Mouse (Mus musculus) stomach, embryonic 14.5 days (tissue): Measurements from ENCODE around the gene Gm4969. TPM values are rescaled to one million over a fixed set of nuclear protein-coding genes. Genes with fewer than 3 reads are reported as not detected.

Source experiments
- ATAC-seq: fragments of 200-750 bp; cut with Nextera tagmentation; 2 replicates; pipeline ENCODE4 v1.8.0; 2017; ENCODE audit warnings: low read depth, moderate TSS enrichment; ENCODE audit not compliant: insufficient number of reproducible peaks, insufficient read depth, low FRiP score
- H3K27ac ChIP-seq: fragments of 300-500 bp; sonication (generic); 2 replicates; pipeline ENCODE4 v1.5.1; 2014; ENCODE audit warnings: mild to moderate bottlenecking, low read length, moderate library complexity, mixed read lengths
- H3K27me3 ChIP-seq: fragments of 300-500 bp; sonication (generic); 2 replicates; pipeline ENCODE4 v1.6.1; 2014; ENCODE audit warnings: low read length, control low read depth, mixed read lengths; ENCODE audit not compliant: control insufficient read depth, insufficient read depth
- H3K36me3 ChIP-seq: fragments of 300-500 bp; sonication (generic); 2 replicates; pipeline ENCODE4 v1.6.1; 2014; ENCODE audit warnings: mild to moderate bottlenecking, control low read depth, low read length, moderate library complexity, mixed read lengths; ENCODE audit not compliant: control insufficient read depth, insufficient read depth
- H3K4me1 ChIP-seq: fragments of 300-500 bp; sonication (generic); 2 replicates; pipeline ENCODE4 v1.6.1; 2014; ENCODE audit warnings: low read length, control low read depth, mixed read lengths; ENCODE audit not compliant: control insufficient read depth, insufficient read depth
- H3K4me2 ChIP-seq: fragments of 300-500 bp; sonication (generic); replicated peaks from 2 replicates; pipeline ENCODE4 v1.6.1; 2014; ENCODE audit warnings: low read depth, low read length, control low read depth
- H3K4me3 ChIP-seq: fragments of 300-500 bp; sonication (generic); 2 replicates; pipeline ENCODE4 v1.5.1; 2014; ENCODE audit warnings: low read depth, low read length, control low read depth
- H3K9ac ChIP-seq: fragments of 300-500 bp; sonication (generic); replicated peaks from 2 replicates; pipeline ENCODE4 v1.6.1; 2014; ENCODE audit warnings: low read depth, mild to moderate bottlenecking, control low read depth, low read length, moderate library complexity, mixed read lengths
- H3K9me3 ChIP-seq: fragments of 300-500 bp; sonication (generic); 2 replicates; pipeline ENCODE4 v1.6.1; 2016; ENCODE audit warnings: low read depth, low read length, control low read depth; ENCODE audit not compliant: control insufficient read depth
- WGBS: fragments of 180-500 bp; shearing (Covaris S2); extraction: QIAGEN DNeasy Blood & Tissue Kit; methylation state at CpG from one replicate; pipeline ENCODE4 v1.1.7; 2014; 5-methylcytosine and 5-hydroxymethylcytosine counted together
- polyA plus RNA-seq: library from polyadenylated mRNA; unstranded; fragments of >200 nt; fragmentation: Nextera tagmentation; extraction: Ambion mirVana; gene quantifications from 2 replicates; pipeline ENCODE4 v1.2.1, GENCODE M21; 2014

Gm4969 gene
- polyA plus RNA-seq, 1 experiment from 2014 or later: 4.6 TPM

DNA sequence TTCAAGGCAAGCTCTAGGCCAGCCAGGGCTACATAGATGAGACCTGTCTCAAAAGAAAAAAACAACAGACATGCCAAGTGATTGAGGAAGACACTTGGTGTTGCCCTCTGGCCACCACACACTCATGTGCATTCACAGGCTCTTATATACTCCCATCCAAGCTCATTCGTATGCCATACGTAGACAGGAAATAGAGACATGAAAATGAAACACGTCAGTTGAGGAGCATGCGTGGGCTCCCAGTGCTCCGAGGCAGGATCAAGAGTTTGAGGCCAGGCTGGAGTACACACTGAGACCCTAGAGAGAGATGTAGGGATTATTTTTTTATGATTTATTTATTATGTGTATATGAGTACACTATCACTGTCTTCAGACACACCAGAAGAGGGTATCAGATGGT is 11.2 kb upstream of the Gm4969 start:
- Histone ChIP-seq H3K4me3 (no peak overlapping the region), H3K4me1 (no peaks in the 10 kb centered on the region), H3K27me3 (no peaks in the 10 kb centered on the region), H3K9me3 (no peaks in the 10 kb centered on the region), H3K27ac (no peak overlapping the region), H3K36me3 (no peaks in the 10 kb centered on the region; the same call in 1 of the 2 replicates), H3K4me2 (no peak overlapping the region), H3K9ac (no peak overlapping the region)
- 93% methylated on average over 5 of the region's 5 CpGs for WGBS
- ATAC-seq: no peak

DNA sequence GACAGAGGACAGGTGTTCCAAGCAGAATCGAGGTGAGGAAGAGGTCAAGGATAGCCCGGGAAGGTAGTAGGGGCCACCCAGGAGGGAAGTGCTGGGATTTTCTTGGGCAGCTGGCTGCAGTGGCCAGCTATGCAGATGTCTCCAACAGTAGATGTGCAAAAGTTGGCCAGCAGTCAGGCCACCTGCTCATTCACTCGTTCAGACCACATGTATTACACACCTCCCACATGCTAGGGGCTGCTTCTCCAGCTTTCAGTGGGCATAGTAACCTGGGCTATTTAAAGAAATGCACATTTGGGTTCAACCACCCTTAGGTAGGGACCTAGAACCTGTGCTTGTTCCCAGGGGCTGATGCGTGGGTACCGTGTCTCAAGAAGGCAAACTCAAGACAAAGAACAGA is 9.6 kb upstream of the Gm4969 start:
- Histone ChIP-seq H3K27ac (no peak overlapping the region), H3K36me3 (no peaks in the 10 kb centered on the region; the same call in 1 of the 2 replicates), H3K27me3 (no peaks in the 10 kb centered on the region), H3K4me1 (no peaks in the 10 kb centered on the region), H3K4me3 (no peak overlapping the region), H3K9me3 (no peaks in the 10 kb centered on the region), H3K4me2 (no peak overlapping the region), H3K9ac (no peak overlapping the region)
- WGBS: 81% methylated on average over 5 of the region's 5 CpGs
- no peak for ATAC-seq

DNA sequence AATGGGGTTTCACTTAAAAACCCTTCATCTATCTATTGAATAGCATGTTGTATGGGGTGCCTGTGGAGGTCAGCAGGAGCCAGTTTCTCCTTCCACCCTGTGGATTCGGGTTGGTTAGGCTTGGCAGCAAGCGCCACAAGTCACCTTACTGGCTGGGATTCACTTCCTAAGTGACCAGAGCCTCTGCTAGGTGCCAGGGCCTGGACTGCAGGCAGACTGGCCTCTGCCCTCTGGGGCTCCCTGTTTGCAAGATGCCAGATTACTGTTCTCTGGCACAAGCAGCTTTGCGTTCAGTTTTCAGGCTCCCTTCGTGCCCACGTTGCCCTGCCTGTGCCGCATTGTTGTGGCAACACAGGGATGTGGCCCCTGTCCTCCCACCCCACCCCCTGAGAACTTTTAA is 6.5 kb upstream of the Gm4969 start:
- no peaks in the 10 kb centered on the region for H3K27me3 ChIP-seq
- 92% methylated on average over 6 of the region's 6 CpGs for WGBS
- no peak overlapping the region for H3K27ac ChIP-seq
- peaks cover 9% of the 10 kb centered on the region; the same call in 1 of the 2 replicates for H3K4me1 ChIP-seq
- no peak overlapping the region for H3K4me3 ChIP-seq
- H3K9me3 ChIP-seq: no peaks in the 10 kb centered on the region
- no peak overlapping the region for H3K4me2 ChIP-seq
- ATAC-seq: no peak
- no peak overlapping the region for H3K9ac ChIP-seq
- no peaks in the 10 kb centered on the region; the same call in 1 of the 2 replicates for H3K36me3 ChIP-seq

DNA sequence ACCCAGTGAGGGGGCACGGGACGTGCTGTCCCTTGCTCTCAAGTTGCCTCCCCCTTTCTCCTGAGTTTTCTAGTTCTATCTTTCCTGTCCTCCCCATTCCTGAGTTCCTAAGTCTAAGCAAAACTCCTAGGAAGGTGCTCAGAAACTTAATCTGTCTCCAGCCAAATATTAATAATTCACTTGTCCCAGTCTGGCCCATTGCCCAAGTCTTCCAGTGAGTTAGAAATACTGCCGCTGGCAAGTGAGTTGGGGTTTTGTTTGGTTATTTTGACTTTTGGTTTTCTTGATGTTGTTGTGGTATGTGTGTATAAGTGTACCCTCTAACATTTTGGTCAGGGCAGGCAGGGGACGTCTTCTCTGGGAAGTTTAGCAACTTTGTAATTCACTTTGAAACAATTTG is 3.5 kb upstream of the Gm4969 start:
- Histone ChIP-seq H3K36me3 (no peaks in the 10 kb centered on the region), H3K27ac (no peak overlapping the region), H3K4me3 (no peak overlapping the region), H3K27me3 (no peaks in the 10 kb centered on the region), H3K4me2 (no peak overlapping the region), H3K9ac (no peak overlapping the region), H3K9me3 (peaks cover 4% of the 10 kb centered on the region; the same call in 1 of the 2 replicates), H3K4me1 (peaks cover 16% of the 10 kb centered on the region; the same call in 1 of the 2 replicates)
- no peak for ATAC-seq
- 88% methylated on average over 4 of the region's 4 CpGs for WGBS

DNA sequence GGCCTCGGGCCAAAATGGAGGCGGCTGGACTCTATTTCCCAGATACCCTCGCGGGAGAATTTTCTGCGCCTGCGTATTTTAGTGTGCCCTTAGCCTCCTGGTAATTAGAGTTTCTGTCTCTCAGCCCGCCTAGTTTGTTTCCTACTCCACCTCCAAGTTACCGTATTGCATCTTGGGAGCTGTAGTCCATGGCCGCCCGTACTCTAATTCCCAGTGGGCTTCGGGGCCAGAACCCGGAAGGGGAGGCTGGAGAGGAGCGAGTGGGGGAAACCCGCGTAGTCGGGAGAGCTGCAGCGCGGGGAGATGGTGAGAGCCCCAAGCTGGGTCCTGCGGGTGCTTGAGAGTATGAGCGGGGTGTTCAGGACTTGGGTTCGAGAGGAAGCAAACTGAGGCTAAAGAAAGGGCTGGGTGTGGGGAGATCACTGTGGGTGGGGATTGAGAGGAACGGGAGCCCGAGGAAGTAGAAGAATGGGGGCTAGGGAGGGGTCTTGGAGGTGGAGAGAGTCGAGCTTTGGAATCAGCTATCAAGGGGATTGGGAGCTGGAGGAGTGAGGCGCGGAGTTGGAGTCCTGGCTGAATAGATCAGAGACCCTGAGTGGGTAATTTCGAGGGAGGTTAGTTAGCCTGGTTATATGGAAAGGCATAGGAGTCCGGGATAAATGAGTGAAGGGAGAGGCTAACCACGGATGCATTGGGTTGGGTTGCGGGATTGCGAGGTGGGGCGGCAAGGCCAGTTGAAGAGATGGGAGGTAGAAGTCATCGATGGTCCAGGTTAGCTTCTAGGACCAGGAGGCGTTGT is 1.7 kb upstream of the Gm4969 start, which contains the start of gene Fbxo46:
Fbxo46 (plus strand) TSS at position 229 of the 799 bp plus-strand sequence.
- peak within 1 kb of the TSS; percentile 48; the same call in 1 of the 2 replicates for H3K27ac ChIP-seq
- 1% methylated on average over 34 of the region's 34 CpGs for WGBS
- H3K9ac ChIP-seq: peak within 1 kb of the TSS; percentile 74
- H3K9me3 ChIP-seq: peaks cover 4% of the 10 kb centered on the region; the same call in 1 of the 2 replicates
- H3K36me3 ChIP-seq: no peaks in the 10 kb centered on the region
- H3K4me2 ChIP-seq: peak within 1 kb of the TSS; percentile 85
- peaks cover 16% of the 10 kb centered on the region; the same call in 1 of the 2 replicates for H3K4me1 ChIP-seq
- peak; percentile 95 for ATAC-seq
- peak within 1 kb of the TSS; percentile 68 for H3K4me3 ChIP-seq
- no peaks in the 10 kb centered on the region for H3K27me3 ChIP-seq

DNA sequence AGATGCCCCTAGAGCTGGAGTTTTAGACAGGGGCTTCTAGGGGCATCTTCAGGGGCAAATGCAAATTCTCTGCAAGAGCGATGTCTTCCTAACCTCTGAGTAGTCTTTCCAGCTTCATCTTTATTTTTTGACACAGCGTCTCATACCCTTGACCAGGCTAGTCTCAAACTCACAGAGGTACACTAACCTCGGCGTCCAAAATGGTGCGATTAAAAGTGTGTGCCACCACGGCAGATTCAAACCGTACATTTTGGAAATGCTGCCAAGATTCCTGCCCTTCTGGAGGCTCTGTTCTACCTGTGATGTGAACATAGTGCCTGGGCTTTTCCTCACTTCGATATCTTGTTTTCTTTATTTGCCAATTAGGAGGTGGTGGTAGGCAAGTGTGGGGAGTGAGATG is 915 bp upstream of the Gm4969 start:
- H3K27ac ChIP-seq: no peak overlapping the region
- ATAC-seq: peak; percentile 12
- 90% methylated on average over 8 of the region's 8 CpGs for WGBS
- no peaks in the 10 kb centered on the region for H3K27me3 ChIP-seq
- peaks cover 4% of the 10 kb centered on the region; the same call in 1 of the 2 replicates for H3K9me3 ChIP-seq
- peaks cover 16% of the 10 kb centered on the region; the same call in 1 of the 2 replicates for H3K4me1 ChIP-seq
- no peak overlapping the region for H3K4me2 ChIP-seq
- no peak overlapping the region for H3K9ac ChIP-seq
- no peaks in the 10 kb centered on the region for H3K36me3 ChIP-seq
- no peak overlapping the region for H3K4me3 ChIP-seq

DNA sequence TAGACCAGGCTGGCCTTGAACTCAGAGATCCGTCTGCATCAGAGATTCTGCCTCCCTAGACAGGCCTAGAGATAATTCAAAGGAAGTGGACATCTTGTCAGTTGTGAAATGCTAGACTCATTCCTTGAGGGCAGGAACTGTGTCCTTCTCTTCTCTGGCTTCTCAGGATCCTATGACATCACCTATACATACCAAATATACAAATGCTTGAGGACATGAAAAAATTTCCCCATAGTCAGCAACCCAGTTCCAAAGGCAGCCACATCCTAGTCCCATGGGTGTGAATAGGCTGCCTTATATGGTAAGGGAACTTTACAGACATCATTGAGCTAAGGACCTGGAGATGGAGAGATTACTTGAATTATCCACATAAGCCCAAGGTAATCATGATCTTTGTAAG is 8.6 kb downstream of the Gm4969 start:
- no peak overlapping the region for H3K4me3 ChIP-seq
- no peaks in the 10 kb centered on the region for H3K4me1 ChIP-seq
- no peaks in the 10 kb centered on the region for H3K36me3 ChIP-seq
- no peak overlapping the region for H3K9ac ChIP-seq
- H3K27ac ChIP-seq: no peak overlapping the region
- WGBS: 78% methylated on average over 1 of the region's 1 CpGs
- H3K9me3 ChIP-seq: no peaks in the 10 kb centered on the region
- no peak for ATAC-seq
- no peak overlapping the region for H3K4me2 ChIP-seq
- H3K27me3 ChIP-seq: no peaks in the 10 kb centered on the region

DNA sequence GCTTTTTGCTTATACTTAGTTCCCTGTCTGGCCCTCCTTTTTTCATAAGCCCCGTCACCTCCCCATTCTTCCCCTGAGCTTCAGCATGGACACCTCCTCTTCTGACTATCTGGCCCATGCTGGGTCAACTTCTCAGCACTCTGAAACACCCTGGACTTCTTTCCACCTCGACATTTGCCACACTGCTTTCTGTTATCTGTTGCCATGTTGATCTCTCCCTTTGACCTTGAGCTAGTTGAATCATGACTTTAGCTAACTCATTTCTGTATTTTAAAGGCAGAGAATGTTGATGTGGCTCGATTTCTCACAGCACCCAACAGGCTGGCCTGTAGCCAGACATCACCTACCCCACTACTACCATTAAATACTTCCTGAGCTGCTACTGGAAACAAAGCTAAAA is 10.7 kb downstream of the Gm4969 start:
- H3K27me3 ChIP-seq: no peaks in the 10 kb centered on the region
- no peak overlapping the region for H3K4me3 ChIP-seq
- H3K9me3 ChIP-seq: no peaks in the 10 kb centered on the region
- no peaks in the 10 kb centered on the region for H3K36me3 ChIP-seq
- no peak overlapping the region for H3K9ac ChIP-seq
- no peak overlapping the region for H3K27ac ChIP-seq
- no peak overlapping the region for H3K4me2 ChIP-seq
- ATAC-seq: no peak
- 52% methylated on average over 3 of the region's 3 CpGs for WGBS
- no peaks in the 10 kb centered on the region for H3K4me1 ChIP-seq
